Mouse (Mus musculus): ENCODE measurements around the gene Rnf4. TPM values are rescaled to one million over a fixed set of nuclear protein-coding genes. Genes with fewer than 3 reads are reported as not detected.
A peak's percentile ranks its signal among the peaks of the same experiment; 100 is the strongest.

The Rnf4 gene
- polyA plus RNA-seq, 1 experiment from 2014 or later, result 213 TPM

DNA sequence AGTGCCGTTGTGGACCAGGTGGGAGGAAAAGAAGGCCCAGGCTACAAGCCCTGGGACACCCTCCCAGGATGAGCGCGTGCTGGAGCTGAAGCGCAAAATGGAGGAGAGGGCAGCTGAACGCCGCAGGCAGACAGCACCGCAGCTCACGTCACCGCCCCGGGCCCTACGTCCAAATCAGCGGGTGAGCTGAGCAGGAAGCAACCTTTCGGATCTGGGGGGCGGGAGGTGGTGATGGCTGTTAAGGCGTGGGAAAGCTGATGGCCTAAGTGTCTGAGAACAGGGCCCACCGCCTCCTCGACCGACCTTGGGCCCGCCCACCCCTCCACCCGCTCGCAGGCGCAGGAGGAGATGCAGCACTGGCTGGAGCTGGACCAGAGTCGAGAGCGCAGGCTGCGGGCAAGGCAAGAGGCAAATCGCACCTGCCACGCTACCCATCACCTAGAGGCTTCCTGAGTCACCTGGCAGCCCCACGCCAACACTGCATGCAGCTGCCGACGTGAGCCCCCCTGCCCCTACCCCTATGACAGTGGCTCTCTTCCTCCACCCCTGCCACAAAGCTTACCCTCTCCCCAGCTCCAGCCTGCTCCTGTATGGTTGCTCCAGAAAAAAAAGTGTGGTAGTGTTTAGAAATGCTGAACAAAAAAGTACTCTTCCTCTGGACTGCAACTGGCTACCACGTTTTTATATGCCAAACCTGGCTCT lies 9.1 kb upstream of the Rnf4 start:
- Histone ChIP-seq H3K4me1 (ENCODE audit: control insufficient read depth, insufficient read depth, low read length) (0 out of 2 replicates have a peak, but pooled peaks cover 4% of the 10 kb centered on the region), H3K36me3 (ENCODE audit: control insufficient read depth, insufficient read depth, low read length) (no peaks in the 10 kb centered on the region), H3K4me3 (ENCODE audit: low read length) (peak overlapping the region; percentile 35), H3K27ac (ENCODE audit: low read depth, low read length) (no peak overlapping the region), H3K4me2 (replicated peaks; ENCODE audit: low read depth, low read length) (peak overlapping the region; percentile 68), H3K27me3 (ENCODE audit: control insufficient read depth, insufficient read depth, low read length) (peaks cover 5% of the 10 kb centered on the region; the same call in 1 of the 2 replicates), H3K9me3 (ENCODE audit: control insufficient read depth, low read length) (no peaks in the 10 kb centered on the region), H3K9ac (ENCODE audit: low read depth, low read length) (peak overlapping the region; percentile 58)
- 6% methylated on average over 31 of the region's 31 CpGs for WGBS
- peak; percentile 81 for ATAC-seq (ENCODE audit: low FRiP score, low TSS enrichment)

- no peak overlapping the region for H3K4me3 ChIP-seq (ENCODE audit: low read length)
- H3K36me3 ChIP-seq (ENCODE audit: control insufficient read depth, insufficient read depth, low read length), result no peaks in the 10 kb centered on the region
- H3K9me3 ChIP-seq (ENCODE audit: control insufficient read depth, low read length), result no peaks in the 10 kb centered on the region
- no peak overlapping the region for H3K27ac ChIP-seq (ENCODE audit: low read depth, low read length)
- 83% methylated on average over 2 of the region's 2 CpGs for WGBS
- ATAC-seq (ENCODE audit: low FRiP score, low TSS enrichment), result no peak
- H3K4me1 ChIP-seq (ENCODE audit: control insufficient read depth, insufficient read depth, low read length), result peaks cover 4% of the 10 kb centered on the region; the same call in 1 of the 2 replicates
- H3K9ac ChIP-seq (ENCODE audit: low read depth, low read length), result no peak overlapping the region
- H3K27me3 ChIP-seq (ENCODE audit: control insufficient read depth, insufficient read depth, low read length), result peaks cover 5% of the 10 kb centered on the region; the same call in 1 of the 2 replicates
- H3K4me2 ChIP-seq (replicated peaks; ENCODE audit: low read depth, low read length), result no peak overlapping the region
These were observed 6.0 kb upstream of the Rnf4 start for GRCm38 (mm10) chr5:34330136-34330535.

- no peak overlapping the region for H3K9ac ChIP-seq (ENCODE audit: low read depth, low read length)
- H3K27me3 ChIP-seq (ENCODE audit: control insufficient read depth, insufficient read depth, low read length), result no peaks in the 10 kb centered on the region
- 86% methylated on average over 1 of the region's 1 CpGs for WGBS
These were observed 2.0 kb upstream of the Rnf4 start for GRCm38 (mm10) chr5:34334081-34334480.

GRCm38 (mm10) chr5:34335539-34336096 lies 471 bp upstream of the Rnf4 start:
- peaks cover 8% of the 10 kb centered on the region; the same call in 1 of the 2 replicates for H3K36me3 ChIP-seq (ENCODE audit: control insufficient read depth, insufficient read depth, low read length)
- ATAC-seq (ENCODE audit: low FRiP score, low TSS enrichment), result peak; percentile 50; the same call in 1 of the 2 replicates
- 2% methylated on average over 21 of the region's 21 CpGs for WGBS

More at GRCm38 (mm10) chr5:34334081-34334480, 2.0 kb upstream of the Rnf4 start:
- Histone ChIP-seq H3K4me3 (ENCODE audit: low read length) (no peak overlapping the region), H3K4me1 (ENCODE audit: control insufficient read depth, insufficient read depth, low read length) (peaks cover 11% of the 10 kb centered on the region), H3K27ac (ENCODE audit: low read depth, low read length) (no peak overlapping the region), H3K4me2 (replicated peaks; ENCODE audit: low read depth, low read length) (no peak overlapping the region), H3K36me3 (ENCODE audit: control insufficient read depth, insufficient read depth, low read length) (peaks cover 3% of the 10 kb centered on the region; the same call in 1 of the 2 replicates), H3K9me3 (ENCODE audit: control insufficient read depth, low read length) (no peaks in the 10 kb centered on the region)
- ATAC-seq (ENCODE audit: low FRiP score, low TSS enrichment), result no peak

GRCm38 (mm10) chr5:34336775-34337450 lies 824 bp downstream of the Rnf4 start:
- Histone ChIP-seq H3K4me1 (ENCODE audit: control insufficient read depth, insufficient read depth, low read length) (peaks cover 11% of the 10 kb centered on the region), H3K4me3 (ENCODE audit: low read length) (peak overlapping the region; percentile 99), H3K36me3 (ENCODE audit: control insufficient read depth, insufficient read depth, low read length) (peaks cover 8% of the 10 kb centered on the region; the same call in 1 of the 2 replicates), H3K4me2 (replicated peaks; ENCODE audit: low read depth, low read length) (peak overlapping the region; percentile 78), H3K9ac (ENCODE audit: low read depth, low read length) (peak overlapping the region; percentile 99), H3K27me3 (ENCODE audit: control insufficient read depth, insufficient read depth, low read length) (no peaks in the 10 kb centered on the region), H3K27ac (ENCODE audit: low read depth, low read length) (peak overlapping the region; percentile 98), H3K9me3 (ENCODE audit: control insufficient read depth, low read length) (no peaks in the 10 kb centered on the region)
- ATAC-seq (ENCODE audit: low FRiP score, low TSS enrichment), result peak; percentile 56
- WGBS, result under 1% methylated on average over 42 of the region's 42 CpGs

More at GRCm38 (mm10) chr5:34335539-34336096, 471 bp upstream of the Rnf4 start:
- Histone ChIP-seq H3K27me3 (ENCODE audit: control insufficient read depth, insufficient read depth, low read length) (no peaks in the 10 kb centered on the region), H3K4me1 (ENCODE audit: control insufficient read depth, insufficient read depth, low read length) (peaks cover 11% of the 10 kb centered on the region), H3K9me3 (ENCODE audit: control insufficient read depth, low read length) (no peaks in the 10 kb centered on the region), H3K4me3 (ENCODE audit: low read length) (peak overlapping the region; percentile 99), H3K27ac (ENCODE audit: low read depth, low read length) (peak overlapping the region; percentile 98), H3K4me2 (replicated peaks; ENCODE audit: low read depth, low read length) (peak overlapping the region; percentile 67), H3K9ac (ENCODE audit: low read depth, low read length) (peak overlapping the region; percentile 99)

DNA sequence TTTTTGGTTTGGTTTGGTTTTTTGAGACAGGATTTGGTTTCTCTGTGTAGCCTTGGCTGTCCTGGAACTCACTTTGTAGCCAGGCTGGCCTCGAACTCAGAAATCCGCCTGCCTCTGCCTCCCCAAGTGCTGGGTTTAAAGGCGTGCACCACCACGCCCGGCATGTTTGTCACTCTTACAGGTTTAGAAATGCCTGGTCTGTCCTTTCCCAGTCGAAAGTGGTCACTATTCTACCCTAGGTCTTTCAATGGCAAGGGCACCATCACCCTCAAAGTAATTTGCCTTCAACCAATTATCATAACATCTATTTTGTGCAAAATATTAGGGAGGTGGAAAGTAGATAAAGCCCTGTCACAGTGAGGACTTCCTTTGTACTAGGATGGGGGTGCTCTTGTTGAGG lies 4.2 kb downstream of the Rnf4 start:
- H3K4me3 ChIP-seq (ENCODE audit: low read length), result no peak overlapping the region
- peaks cover 35% of the 10 kb centered on the region for H3K36me3 ChIP-seq (ENCODE audit: control insufficient read depth, insufficient read depth, low read length)
- no peaks in the 10 kb centered on the region for H3K9me3 ChIP-seq (ENCODE audit: control insufficient read depth, low read length)
- H3K27ac ChIP-seq (ENCODE audit: low read depth, low read length), result no peak overlapping the region
- H3K4me1 ChIP-seq (ENCODE audit: control insufficient read depth, insufficient read depth, low read length), result peaks cover 10% of the 10 kb centered on the region
- no peak overlapping the region for H3K4me2 ChIP-seq (replicated peaks; ENCODE audit: low read depth, low read length)
- H3K27me3 ChIP-seq (ENCODE audit: control insufficient read depth, insufficient read depth, low read length), result no peaks in the 10 kb centered on the region
- ATAC-seq (ENCODE audit: low FRiP score, low TSS enrichment), result no peak
- H3K9ac ChIP-seq (ENCODE audit: low read depth, low read length), result no peak overlapping the region
- WGBS, result 94% methylated on average over 6 of the region's 6 CpGs

GRCm38 (mm10) chr5:34352084-34352631 lies 16.1 kb downstream of the Rnf4 start:
- no peak overlapping the region for H3K4me2 ChIP-seq (replicated peaks; ENCODE audit: low read depth, low read length)
- 92% methylated on average over 3 of the region's 3 CpGs for WGBS
- no peaks in the 10 kb centered on the region for H3K4me1 ChIP-seq (ENCODE audit: control insufficient read depth, insufficient read depth, low read length)
- no peak overlapping the region for H3K27ac ChIP-seq (ENCODE audit: low read depth, low read length)
- H3K9ac ChIP-seq (ENCODE audit: low read depth, low read length), result no peak overlapping the region
- no peak for ATAC-seq (ENCODE audit: low FRiP score, low TSS enrichment)
- no peaks in the 10 kb centered on the region for H3K9me3 ChIP-seq (ENCODE audit: control insufficient read depth, low read length)
- no peak overlapping the region for H3K4me3 ChIP-seq (ENCODE audit: low read length)
- no peaks in the 10 kb centered on the region for H3K27me3 ChIP-seq (ENCODE audit: control insufficient read depth, insufficient read depth, low read length)
- H3K36me3 ChIP-seq (ENCODE audit: control insufficient read depth, insufficient read depth, low read length), result peaks cover 92% of the 10 kb centered on the region

DNA sequence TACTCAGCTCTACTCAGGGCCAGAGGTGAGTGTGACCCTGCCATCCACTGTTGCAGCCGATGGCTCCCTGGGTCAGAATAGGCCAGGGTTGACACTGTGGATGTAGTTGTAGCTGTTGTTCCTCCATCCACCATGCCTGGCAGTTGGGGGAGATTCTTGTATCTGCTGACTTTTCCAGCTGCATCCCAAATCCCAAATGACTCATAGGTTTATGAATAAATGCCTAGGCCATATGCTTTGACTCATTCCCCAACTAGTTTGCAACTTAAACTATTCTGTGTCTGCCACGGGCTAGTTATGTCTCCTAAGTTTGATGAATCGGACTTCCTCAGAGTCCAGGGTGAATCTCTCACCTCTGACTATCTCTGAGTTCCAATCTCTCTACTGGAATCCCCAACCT lies 24.2 kb downstream of the Rnf4 start:
- no peak overlapping the region for H3K4me3 ChIP-seq (ENCODE audit: low read length)
- no peaks in the 10 kb centered on the region for H3K9me3 ChIP-seq (ENCODE audit: control insufficient read depth, low read length)
- WGBS, result 94% methylated on average over 3 of the region's 3 CpGs
- H3K36me3 ChIP-seq (ENCODE audit: control insufficient read depth, insufficient read depth, low read length), result peaks cover 54% of the 10 kb centered on the region
- no peak overlapping the region for H3K27ac ChIP-seq (ENCODE audit: low read depth, low read length)
- ATAC-seq (ENCODE audit: low FRiP score, low TSS enrichment), result no peak
- H3K9ac ChIP-seq (ENCODE audit: low read depth, low read length), result no peak overlapping the region
- H3K27me3 ChIP-seq (ENCODE audit: control insufficient read depth, insufficient read depth, low read length), result no peaks in the 10 kb centered on the region
- H3K4me2 ChIP-seq (replicated peaks; ENCODE audit: low read depth, low read length), result no peak overlapping the region
- no peaks in the 10 kb centered on the region for H3K4me1 ChIP-seq (ENCODE audit: control insufficient read depth, insufficient read depth, low read length)

Measured in kidney, embryonic 14.5 days (tissue).